ENCODE assay signal across 15 mouse cellular contexts in the genomic region with DNA sequence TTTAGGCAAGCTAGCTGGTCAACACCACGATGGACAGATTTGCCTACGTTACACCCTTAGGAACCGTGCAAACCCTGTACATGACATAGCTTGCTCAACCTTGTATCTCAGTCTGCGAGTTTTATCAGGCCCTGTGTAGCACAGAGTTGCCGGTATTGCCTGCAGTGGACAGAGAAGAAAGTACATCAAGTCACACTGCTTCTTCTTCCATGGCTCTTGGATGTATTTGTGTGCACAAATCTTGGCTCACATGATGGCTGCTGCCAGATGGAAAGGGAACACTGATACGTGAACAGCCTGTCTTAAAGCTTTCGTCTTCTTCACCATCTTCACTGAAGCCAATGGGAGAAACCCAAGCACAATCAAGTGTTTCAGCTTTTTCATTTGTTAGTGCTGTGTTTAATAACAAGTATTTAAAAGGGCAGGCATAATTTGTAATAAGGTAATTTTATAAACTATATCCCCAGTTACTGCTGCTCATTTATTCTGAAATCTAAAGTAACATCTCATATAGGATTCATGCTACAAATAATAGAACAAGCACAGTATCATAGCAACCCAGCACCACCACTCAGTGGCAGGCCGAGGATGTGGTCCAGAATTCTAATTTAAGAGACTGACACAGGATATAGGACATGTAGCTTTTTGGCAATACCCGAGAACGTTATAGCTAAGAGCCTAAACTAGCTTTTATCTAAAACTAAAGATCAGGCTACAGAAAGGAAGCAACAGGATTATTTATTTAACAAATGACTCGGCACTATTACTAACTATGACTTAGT. TPM values are rescaled to one million over a fixed set of nuclear protein-coding genes. Genes with fewer than 3 reads are reported as not detected.
DNase-seq lines count a peak whose midpoint lies in the region; ATAC-seq and TF ChIP-seq lines count a peak whose summit lies in the region.
"Had no signal": no experiment of that assay in that cellular context is flagged by ENCODE, and none has a peak within 500 bp of the region (broad histone marks: within the 10 kb centered on the region; RNA-seq: fewer than 3 reads in every experiment).

No protein-coding gene starts in this region.

- H3K4me1 ChIP-seq in hindbrain, postnatal 0 days (ENCODE audit: insufficient read depth, low read length), result no peaks in the 10 kb centered on the region
- no peaks in the 10 kb centered on the region; the same call in 1 of the 2 replicates for H3K4me1 ChIP-seq in hindbrain, embryonic 12.5 days
- H3K4me1 ChIP-seq: forebrain, embryonic 12.5 days had no signal

- ATAC-seq in cerebellum, adult (ENCODE audit: insufficient number of reproducible peaks, low FRiP score, low TSS enrichment), result 0 out of 2 replicates have a peak, but pooled peaks have one; percentile 45
- ATAC-seq in hindbrain, postnatal 0 days, result peak; percentile 79
- ATAC-seq in hindbrain, embryonic 12.5 days (ENCODE audit: low FRiP score), result no peak
- peak; percentile 75 for ATAC-seq in inflammation-experienced regulatory T-cells, adult 6 months

- H3K27ac ChIP-seq in hindbrain, postnatal 0 days, result peak overlapping the region; percentile 61; the same call in 1 of the 2 replicates
- no peak overlapping the region for H3K27ac ChIP-seq in hindbrain, embryonic 12.5 days
- H3K27ac ChIP-seq: forebrain, embryonic 12.5 days; heart, adult 2 months had no signal

- no peak for DNase-seq in cerebellum, adult 11 months
- peak; percentile 42 for DNase-seq in hindbrain, postnatal 0 days (ENCODE audit: low spot score)
- DNase-seq in 3T3-L1 (ENCODE audit: low read depth, low spot score), result peak; percentile 14
- DNase-seq in ovary, postnatal 36 days (ENCODE audit: low spot score), result no peak
- no peak for DNase-seq in kidney, postnatal 36 days
- DNase-seq: cerebellum, adult 9-10 months; heart, adult 2 months; heart, postnatal 10 days; kidney, adult 11 months; kidney, postnatal 4 days; lung, embryonic 14.5 days had no signal

- H3K9me3 ChIP-seq in hindbrain, postnatal 0 days (ENCODE audit: low read length), result no peaks in the 10 kb centered on the region
- no peaks in the 10 kb centered on the region for H3K9me3 ChIP-seq in hindbrain, embryonic 12.5 days (replicated peaks)
- H3K9me3 ChIP-seq: forebrain, embryonic 12.5 days had no signal

- H3K27me3 ChIP-seq in hindbrain, postnatal 0 days (ENCODE audit: insufficient read depth, low read length), result no peaks in the 10 kb centered on the region
- no peaks in the 10 kb centered on the region for H3K27me3 ChIP-seq in hindbrain, embryonic 12.5 days
- H3K27me3 ChIP-seq: forebrain, embryonic 12.5 days had no signal

- no peak overlapping the region for H3K4me2 ChIP-seq in hindbrain, postnatal 0 days (ENCODE audit: low read depth, low read length)
- no peak overlapping the region for H3K4me2 ChIP-seq in hindbrain, embryonic 12.5 days (replicated peaks)
- H3K4me2 ChIP-seq: forebrain, embryonic 12.5 days; lung, embryonic 14.5 days had no signal

- no peak overlapping the region for H3K4me3 ChIP-seq in hindbrain, postnatal 0 days (ENCODE audit: low read length)
- H3K4me3 ChIP-seq in hindbrain, embryonic 12.5 days, result no peak overlapping the region
- H3K4me3 ChIP-seq: forebrain, embryonic 12.5 days; heart, adult 2 months had no signal

- no peaks in the 10 kb centered on the region for H3K36me3 ChIP-seq in hindbrain, postnatal 0 days (ENCODE audit: insufficient read depth, low read length)
- H3K36me3 ChIP-seq in hindbrain, embryonic 12.5 days, result no peaks in the 10 kb centered on the region
- H3K36me3 ChIP-seq: forebrain, embryonic 12.5 days had no signal

- no peak overlapping the region for H3K9ac ChIP-seq in hindbrain, postnatal 0 days (replicated peaks; ENCODE audit: low read length)
- no peak overlapping the region for H3K9ac ChIP-seq in hindbrain, embryonic 12.5 days
- H3K9ac ChIP-seq: forebrain, embryonic 12.5 days; lung, embryonic 14.5 days had no signal

- whole genome bisulfite sequencing in hindbrain, postnatal 0 days, result 57% methylated on average over 11 of the region's 11 CpGs
- 89% methylated on average over 11 of the region's 11 CpGs for WGBS in hindbrain, embryonic 12.5 days

- TF ChIP-seq CTCF in hindbrain, postnatal 0 days (IDR thresholded peaks at IDR 0.05; ENCODE audit: low read depth), result no peak

RNA-seq across cellular contexts. Expression of a gene that starts 20.9 kb away (rescaled TPM):
- total RNA-seq in hindbrain, postnatal 0 days (2014; rRNA removed), result 54.0 and 65.6 TPM in 2 replicates
- polyA plus RNA-seq in hindbrain, postnatal 0 days (2015; fragmentation: Nextera tagmentation; extraction: Ambion mirVana), result 12.8 and 13.2 TPM in 2 replicates
- 13.9 and 14.9 TPM in 2 replicates for polyA plus RNA-seq in hindbrain, embryonic 12.5 days (2016; fragmentation: Nextera tagmentation; extraction: Ambion mirVana)
- polyA plus RNA-seq in inflammation-experienced regulatory T-cells, adult 6 months (2017; shearing (Covaris generic)), result 10 to 100 TPM; 33.7 to 66.6 (median 43.3) TPM

RNA-seq across cellular contexts. Expression of a gene that starts 56.4 kb away (rescaled TPM):
- total RNA-seq in hindbrain, postnatal 0 days (2014; rRNA removed), result 22.5 and 24.9 TPM in 2 replicates
- 23.2 and 24.0 TPM in 2 replicates for polyA plus RNA-seq in hindbrain, postnatal 0 days (2015; fragmentation: Nextera tagmentation; extraction: Ambion mirVana)
- 34.2 and 35.1 TPM in 2 replicates for polyA plus RNA-seq in hindbrain, embryonic 12.5 days (2016; fragmentation: Nextera tagmentation; extraction: Ambion mirVana)
- polyA plus RNA-seq in inflammation-experienced regulatory T-cells, adult 6 months (2017; shearing (Covaris generic)), result 10 to 100 TPM; 15.5 to 29.6 (median 23.7) TPM

Comparison
In these comparisons a context has a peak if more than half of its experiments do, and no peak if none do; other contexts are left out.
1. DNase-seq: peak in hindbrain, postnatal 0 days (single experiment) and 3T3-L1 (single experiment); none in cerebellum, adult 11 months (single experiment), ovary, postnatal 36 days (single experiment) and kidney, postnatal 36 days (0 of 2).